Mouse (Mus musculus): Measurements from ENCODE around the gene Plvap.

- TF ChIP-seq CTCF (IDR thresholded peaks at IDR 0.05; ENCODE audit: borderline replicate concordance, insufficient read depth, low read depth, low read length) (no peak), POLR2A (IDR thresholded peaks at IDR 0.05; ENCODE audit: borderline replicate concordance, insufficient read depth, low read length) (no peak)
Measured at GRCm38 (mm10) chr8:71487691-71488445, 23.7 kb downstream of the Plvap start, which contains the start of gene Gtpbp3.
